Mouse (Mus musculus) heart, postnatal 0 days (tissue): ENCODE measurements around the gene Arid4a.

Experiments used
- CTCF ChIP-seq: IDR thresholded peaks from 2 replicates; pipeline ENCODE4 v1.5.1; 2016; ENCODE audit warnings: antibody characterized with exemption, control low read depth, low read depth
- EP300 ChIP-seq: IDR thresholded peaks from 2 replicates; pipeline ENCODE4 v1.6.1; 2016; ENCODE audit warnings: antibody characterized with exemption, low read depth

DNA sequence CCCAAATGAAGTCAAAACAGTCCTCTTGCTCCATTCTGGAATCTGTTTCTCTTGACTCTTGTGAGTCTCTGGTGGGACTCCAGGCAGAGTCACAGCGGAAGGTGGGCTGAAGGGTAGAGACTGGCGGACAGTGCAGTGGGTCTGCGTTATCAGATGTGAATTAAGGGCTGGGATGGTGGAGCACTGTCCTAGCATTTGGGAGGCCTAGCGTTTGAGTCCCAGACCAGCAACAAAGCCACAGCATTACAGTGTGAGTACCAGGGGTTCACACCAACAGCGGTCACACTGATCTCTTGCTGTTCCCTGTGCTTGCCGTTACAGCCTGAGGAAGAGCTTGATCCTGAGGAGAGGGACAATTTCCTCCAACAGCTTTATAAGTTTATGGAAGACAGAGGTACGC, 44.0 kb downstream of the Arid4a start:
- TF ChIP-seq CTCF (no peak), EP300 (no peak)
